Mouse (Mus musculus): ENCODE measurements around the gene Npr2. TPM values are rescaled to one million over a fixed set of nuclear protein-coding genes. Genes with fewer than 3 reads are reported as not detected.

Gene Npr2
- 9.1 and 9.5 TPM in 2 replicates for polyA plus RNA-seq (2015; fragmentation: Nextera tagmentation; extraction: Ambion mirVana)

DNA sequence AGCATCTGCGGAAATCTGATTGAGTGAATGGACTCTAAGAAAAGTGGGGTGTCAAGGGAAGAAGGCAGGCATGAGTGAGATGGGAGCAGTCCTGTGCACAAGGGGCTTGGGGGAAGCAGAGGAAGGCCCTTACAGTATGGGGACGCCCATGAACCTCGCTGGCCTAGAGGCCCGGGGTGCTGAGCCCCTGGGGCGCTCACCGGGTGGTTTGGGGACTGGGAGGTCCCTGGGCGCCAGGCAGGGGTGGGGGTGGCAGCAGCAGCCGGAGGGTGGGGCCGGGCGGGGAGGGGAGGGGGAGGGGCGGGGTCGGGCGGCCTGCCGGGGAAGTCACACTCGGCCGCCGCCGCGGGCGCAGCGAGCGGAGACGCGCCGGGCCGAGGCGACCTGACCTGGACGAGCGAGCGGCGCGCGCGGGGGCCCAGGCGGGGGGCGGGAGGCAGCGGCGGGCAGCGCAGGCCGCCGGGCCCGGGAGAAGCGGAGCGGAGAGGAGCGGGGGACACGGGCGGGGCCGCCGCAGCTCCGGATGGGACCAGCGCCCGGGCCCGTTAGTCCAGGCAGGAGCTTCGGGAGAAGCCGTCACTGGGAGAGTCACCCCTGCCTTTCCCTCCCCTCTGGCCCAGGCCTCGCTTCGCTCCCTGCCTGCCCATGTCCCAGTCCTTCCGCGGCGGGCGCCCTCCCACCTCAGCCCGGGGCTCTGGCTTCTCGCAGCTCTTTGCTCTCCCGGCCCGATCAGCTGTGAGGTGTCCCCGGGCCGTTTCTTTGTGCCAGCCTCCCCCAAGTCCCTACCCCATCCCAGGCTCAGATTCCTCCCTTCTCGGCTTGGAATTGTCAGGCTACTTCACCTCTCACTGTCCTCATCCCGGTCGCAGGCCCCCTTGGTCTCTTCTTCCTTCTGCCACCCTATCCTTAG is at the start of gene Npr2:
Npr2 (plus strand) TSS at position 890 of the 910 bp plus-strand sequence.
- Histone ChIP-seq H3K36me3 (ENCODE audit: insufficient read depth, low read length) (no peaks in the 10 kb centered on the region), H3K4me2 (replicated peaks; ENCODE audit: low read depth, low read length) (peak within 1 kb of the TSS; percentile 91), H3K9ac (replicated peaks; ENCODE audit: low read length) (peak within 1 kb of the TSS; percentile 84), H3K4me1 (ENCODE audit: insufficient read depth, low read length) (peaks cover 22% of the 10 kb centered on the region), H3K9me3 (ENCODE audit: low read length) (peaks cover 4% of the 10 kb centered on the region), H3K4me3 (ENCODE audit: low read length) (peak within 1 kb of the TSS; percentile 67), H3K27me3 (ENCODE audit: insufficient read depth, low read length) (no peaks in the 10 kb centered on the region), H3K27ac (ENCODE audit: low read length) (peak within 1 kb of the TSS; percentile 57; the same call in 1 of the 2 replicates)
- peak; percentile 69 for ATAC-seq (ENCODE audit: low FRiP score, low TSS enrichment)
- 1% methylated on average over 55 of the region's 70 CpGs for WGBS

DNA sequence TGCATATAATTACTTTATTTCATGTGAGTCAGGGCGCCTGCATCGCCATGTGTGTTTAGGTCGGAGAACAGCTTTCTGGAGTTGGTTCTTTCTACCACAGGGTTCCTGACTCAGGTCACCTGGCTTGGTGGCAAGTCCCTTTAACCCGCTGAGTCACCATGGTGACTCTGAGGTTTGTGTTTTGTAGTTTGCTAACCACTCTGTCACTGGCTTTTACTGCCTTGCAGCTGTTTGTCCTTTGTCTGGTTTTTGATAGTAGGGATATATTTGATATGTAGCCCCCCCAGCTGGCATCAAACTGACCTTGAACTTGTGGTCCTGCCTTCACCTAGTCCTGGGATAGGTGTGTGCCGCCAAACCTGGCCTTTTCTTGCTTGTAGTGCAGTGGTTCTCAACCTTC is 49.5 kb upstream of the Npr2 start:
- H3K9me3 ChIP-seq (ENCODE audit: low read length): no peaks in the 10 kb centered on the region
- H3K9ac ChIP-seq (replicated peaks; ENCODE audit: low read length): no peak overlapping the region
- no peak overlapping the region for H3K4me2 ChIP-seq (replicated peaks; ENCODE audit: low read depth, low read length)
- no peak for ATAC-seq (ENCODE audit: low FRiP score, low TSS enrichment)
- no peaks in the 10 kb centered on the region for H3K27me3 ChIP-seq (ENCODE audit: insufficient read depth, low read length)
- WGBS: 95% methylated on average over 5 of the region's 5 CpGs
- H3K4me3 ChIP-seq (ENCODE audit: low read length): no peak overlapping the region
- no peak overlapping the region for H3K27ac ChIP-seq (ENCODE audit: low read length)
- H3K4me1 ChIP-seq (ENCODE audit: insufficient read depth, low read length): peaks cover 28% of the 10 kb centered on the region
- peaks cover 37% of the 10 kb centered on the region for H3K36me3 ChIP-seq (ENCODE audit: insufficient read depth, low read length)

DNA sequence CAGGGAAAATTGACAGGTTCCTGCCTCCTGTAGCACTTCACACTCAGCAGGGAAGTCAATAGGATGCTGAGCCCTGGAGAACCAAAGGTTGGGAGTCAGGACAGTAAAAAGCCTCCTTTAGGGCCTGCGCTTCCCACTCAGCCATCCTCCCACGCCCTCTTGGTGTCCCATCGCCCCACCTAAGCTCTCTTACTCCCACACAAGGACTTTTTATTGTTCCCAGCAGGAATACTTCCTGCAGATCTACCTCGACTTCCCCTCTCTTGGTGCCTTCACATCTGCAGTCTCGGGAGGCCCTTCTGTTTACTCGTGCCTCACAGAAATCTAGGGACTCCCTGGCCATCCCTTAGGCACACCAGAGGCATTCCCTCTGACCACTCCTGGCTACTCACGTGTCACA is 48.3 kb upstream of the Npr2 start:
- Histone ChIP-seq H3K9ac (replicated peaks; ENCODE audit: low read length) (no peak overlapping the region), H3K36me3 (ENCODE audit: insufficient read depth, low read length) (peaks cover 37% of the 10 kb centered on the region), H3K9me3 (ENCODE audit: low read length) (no peaks in the 10 kb centered on the region), H3K27me3 (ENCODE audit: insufficient read depth, low read length) (no peaks in the 10 kb centered on the region), H3K4me3 (ENCODE audit: low read length) (no peak overlapping the region), H3K4me2 (replicated peaks; ENCODE audit: low read depth, low read length) (no peak overlapping the region), H3K27ac (ENCODE audit: low read length) (no peak overlapping the region), H3K4me1 (ENCODE audit: insufficient read depth, low read length) (peaks cover 22% of the 10 kb centered on the region)
- 64% methylated on average over 7 of the region's 7 CpGs for WGBS
- no peak for ATAC-seq (ENCODE audit: low FRiP score, low TSS enrichment)

DNA sequence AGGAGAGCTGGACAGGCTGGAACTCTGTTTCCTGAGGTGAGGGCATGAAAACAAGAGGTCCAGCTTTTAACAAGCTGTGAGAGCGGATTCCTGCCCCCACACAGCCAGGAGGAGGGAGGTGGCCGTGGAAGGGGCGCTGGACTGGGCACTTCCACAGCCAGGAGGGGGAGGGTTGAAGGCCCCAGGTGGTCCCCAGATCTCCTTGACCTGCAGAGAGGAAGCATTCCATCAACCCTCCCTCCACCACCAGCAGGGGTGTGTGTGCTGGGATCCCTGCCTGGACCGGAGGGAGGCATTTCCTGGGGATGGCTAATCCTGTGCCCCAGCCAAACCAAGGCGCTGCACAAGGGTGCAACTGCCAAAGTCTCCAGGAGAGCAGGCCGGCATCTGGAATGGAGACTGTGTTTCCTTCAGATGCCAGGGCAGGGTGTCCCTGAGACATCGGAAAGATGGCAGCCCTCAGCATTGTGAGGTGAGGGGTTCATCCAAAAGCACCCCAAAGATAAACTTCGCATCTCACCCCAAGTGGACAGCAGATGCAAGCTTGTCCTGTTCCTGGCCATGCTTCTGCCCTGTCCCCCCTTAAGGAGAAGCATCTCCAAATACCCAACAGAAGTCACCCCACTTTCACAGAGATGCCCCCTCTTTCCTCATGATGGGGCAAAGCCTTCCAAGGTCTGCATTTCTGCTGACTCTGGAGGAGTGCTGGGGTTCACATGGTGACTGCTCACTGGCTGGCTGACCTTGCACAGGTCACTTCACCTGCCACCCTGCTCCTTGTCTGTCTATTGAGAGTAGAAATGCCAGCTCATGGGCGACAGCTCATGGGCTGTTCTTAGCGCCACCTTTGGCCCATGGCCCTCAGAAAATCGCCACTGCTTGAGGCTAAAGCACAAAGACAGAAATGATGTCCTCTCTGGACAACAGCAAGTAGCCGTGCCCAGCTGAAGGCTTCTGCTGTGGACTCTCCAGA is 47.0 kb upstream of the Npr2 start, which contains the start of gene Msmp:
Msmp (minus strand) TSS at position 51 of the 973 bp plus-strand sequence.
- H3K4me2 ChIP-seq (replicated peaks; ENCODE audit: low read depth, low read length): no peak within 1 kb of the TSS
- 65% methylated on average over 12 of the region's 12 CpGs for WGBS
- ATAC-seq (ENCODE audit: low FRiP score, low TSS enrichment): no peak
- no peaks in the 10 kb centered on the region for H3K9me3 ChIP-seq (ENCODE audit: low read length)
- H3K9ac ChIP-seq (replicated peaks; ENCODE audit: low read length): no peak within 1 kb of the TSS
- H3K4me1 ChIP-seq (ENCODE audit: insufficient read depth, low read length): peaks cover 19% of the 10 kb centered on the region
- peaks cover 37% of the 10 kb centered on the region for H3K36me3 ChIP-seq (ENCODE audit: insufficient read depth, low read length)
- no peaks in the 10 kb centered on the region for H3K27me3 ChIP-seq (ENCODE audit: insufficient read depth, low read length)
- no peak within 1 kb of the TSS for H3K4me3 ChIP-seq (ENCODE audit: low read length)
- H3K27ac ChIP-seq (ENCODE audit: low read length): no peak within 1 kb of the TSS

- Histone ChIP-seq H3K36me3 (ENCODE audit: insufficient read depth, low read length) (peaks cover 35% of the 10 kb centered on the region), H3K27ac (ENCODE audit: low read length) (no peak overlapping the region), H3K4me2 (replicated peaks; ENCODE audit: low read depth, low read length) (no peak overlapping the region), H3K4me1 (ENCODE audit: insufficient read depth, low read length) (peaks cover 16% of the 10 kb centered on the region), H3K27me3 (ENCODE audit: insufficient read depth, low read length) (no peaks in the 10 kb centered on the region), H3K9ac (replicated peaks; ENCODE audit: low read length) (no peak overlapping the region), H3K4me3 (ENCODE audit: low read length) (no peak overlapping the region), H3K9me3 (ENCODE audit: low read length) (no peaks in the 10 kb centered on the region)
- no peak for ATAC-seq (ENCODE audit: low FRiP score, low TSS enrichment)
- WGBS: 39% methylated on average over 10 of the region's 10 CpGs
Observed at GRCm38 (mm10) chr4:43585682-43586081, 46.1 kb upstream of the Npr2 start.

DNA sequence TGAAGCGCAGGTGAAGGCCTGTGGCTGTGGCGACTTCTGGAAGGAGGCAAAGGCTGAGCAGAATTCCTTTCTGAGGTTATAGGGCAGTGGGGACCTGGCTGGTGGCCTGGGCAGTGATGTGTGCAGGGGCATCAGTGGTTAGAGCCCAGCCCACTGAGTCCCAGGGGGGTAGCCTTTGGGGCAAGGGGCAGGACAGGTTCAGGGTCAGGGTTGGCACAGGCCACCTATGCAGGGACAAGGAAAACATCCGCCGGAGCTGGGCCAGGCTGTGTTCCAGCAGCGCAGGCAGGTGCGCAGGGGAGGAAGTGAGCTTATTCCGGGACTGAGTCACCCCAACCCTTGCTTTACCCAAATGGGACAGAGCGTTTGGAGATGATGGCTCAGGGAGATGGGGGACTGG is 45.3 kb upstream of the Npr2 start:
- Histone ChIP-seq H3K9ac (replicated peaks; ENCODE audit: low read length) (0 out of 2 replicates have a peak overlapping the region, but pooled peaks have one; percentile 6), H3K4me3 (ENCODE audit: low read length) (no peak overlapping the region), H3K27me3 (ENCODE audit: insufficient read depth, low read length) (no peaks in the 10 kb centered on the region), H3K4me2 (replicated peaks; ENCODE audit: low read depth, low read length) (no peak overlapping the region), H3K4me1 (ENCODE audit: insufficient read depth, low read length) (peaks cover 16% of the 10 kb centered on the region), H3K27ac (ENCODE audit: low read length) (no peak overlapping the region), H3K36me3 (ENCODE audit: insufficient read depth, low read length) (peaks cover 28% of the 10 kb centered on the region), H3K9me3 (ENCODE audit: low read length) (no peaks in the 10 kb centered on the region)
- WGBS: 76% methylated on average over 8 of the region's 8 CpGs
- peak; percentile 47 for ATAC-seq (ENCODE audit: low FRiP score, low TSS enrichment)

GRCm38 (mm10) chr4:43587681-43588080 is 44.1 kb upstream of the Npr2 start:
- H3K4me3 ChIP-seq (ENCODE audit: low read length): no peak overlapping the region
- H3K9ac ChIP-seq (replicated peaks; ENCODE audit: low read length): no peak overlapping the region
- no peak for ATAC-seq (ENCODE audit: low FRiP score, low TSS enrichment)
- no peaks in the 10 kb centered on the region for H3K27me3 ChIP-seq (ENCODE audit: insufficient read depth, low read length)
- H3K4me1 ChIP-seq (ENCODE audit: insufficient read depth, low read length): peaks cover 16% of the 10 kb centered on the region
- no peak overlapping the region for H3K4me2 ChIP-seq (replicated peaks; ENCODE audit: low read depth, low read length)
- no peak overlapping the region for H3K27ac ChIP-seq (ENCODE audit: low read length)
- WGBS: 60% methylated on average over 7 of the region's 7 CpGs
- no peaks in the 10 kb centered on the region for H3K9me3 ChIP-seq (ENCODE audit: low read length)
- H3K36me3 ChIP-seq (ENCODE audit: insufficient read depth, low read length): peaks cover 16% of the 10 kb centered on the region

DNA sequence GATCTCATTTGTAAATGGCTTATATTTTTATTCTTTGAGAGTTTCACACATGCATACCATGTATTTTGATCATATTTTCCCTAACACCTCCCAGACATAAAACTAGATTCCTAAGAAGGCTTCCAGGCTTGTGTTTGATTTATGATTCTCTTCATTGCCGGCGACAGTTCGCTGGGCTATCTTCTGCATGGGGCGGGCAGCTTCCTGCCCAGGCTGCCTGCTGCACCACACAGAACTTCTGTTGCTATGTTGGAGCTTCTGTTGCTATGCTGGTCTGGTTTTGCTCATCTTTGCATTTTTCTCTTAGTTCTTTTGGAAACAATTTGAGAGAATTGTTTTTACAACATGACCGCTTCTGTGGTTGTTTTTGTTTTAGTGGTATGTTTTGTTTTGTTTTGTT is 40.2 kb upstream of the Npr2 start:
- Histone ChIP-seq H3K9me3 (ENCODE audit: low read length) (no peaks in the 10 kb centered on the region), H3K4me3 (ENCODE audit: low read length) (no peak overlapping the region), H3K4me2 (replicated peaks; ENCODE audit: low read depth, low read length) (no peak overlapping the region), H3K36me3 (ENCODE audit: insufficient read depth, low read length) (no peaks in the 10 kb centered on the region), H3K27ac (ENCODE audit: low read length) (no peak overlapping the region), H3K9ac (replicated peaks; ENCODE audit: low read length) (no peak overlapping the region), H3K4me1 (ENCODE audit: insufficient read depth, low read length) (peaks cover 8% of the 10 kb centered on the region; the same call in 1 of the 2 replicates), H3K27me3 (ENCODE audit: insufficient read depth, low read length) (no peaks in the 10 kb centered on the region)
- 37% methylated on average over 5 of the region's 5 CpGs for WGBS
- ATAC-seq (ENCODE audit: low FRiP score, low TSS enrichment): no peak

- Histone ChIP-seq H3K9me3 (ENCODE audit: low read length) (no peaks in the 10 kb centered on the region), H3K4me3 (ENCODE audit: low read length) (no peak overlapping the region), H3K27ac (ENCODE audit: low read length) (no peak overlapping the region), H3K4me2 (replicated peaks; ENCODE audit: low read depth, low read length) (no peak overlapping the region), H3K27me3 (ENCODE audit: insufficient read depth, low read length) (no peaks in the 10 kb centered on the region), H3K36me3 (ENCODE audit: insufficient read depth, low read length) (no peaks in the 10 kb centered on the region), H3K9ac (replicated peaks; ENCODE audit: low read length) (no peak overlapping the region), H3K4me1 (ENCODE audit: insufficient read depth, low read length) (peaks cover 8% of the 10 kb centered on the region; the same call in 1 of the 2 replicates)
- 82% methylated on average over 3 of the region's 3 CpGs for WGBS
- no peak for ATAC-seq (ENCODE audit: low FRiP score, low TSS enrichment)
Observed at GRCm38 (mm10) chr4:43591961-43592360, 39.8 kb upstream of the Npr2 start.
